Mouse (Mus musculus): ENCODE results near the gene Gigyf2.

GRCm38 (mm10) chr1:87475076-87475895 is 148.5 kb downstream of the Gigyf2 start:
- TF ChIP-seq MAZ (IDR thresholded peaks at IDR 0.05; ENCODE audit: low read depth, low read length), result no peak
- no peak for TF ChIP-seq CHD1 (IDR thresholded peaks at IDR 0.05; ENCODE audit: low read depth, low read length)
- no peak for TF ChIP-seq ZMIZ1 (IDR thresholded peaks at IDR 0.05; ENCODE audit: low read depth, low read length)
- TF ChIP-seq CHD2 (IDR thresholded peaks at IDR 0.05; ENCODE audit: low read length), result no peak
- TF ChIP-seq TAL1 (IDR thresholded peaks at IDR 0.05; ENCODE audit: low read length), result no peak
- TF ChIP-seq MYC (IDR thresholded peaks at IDR 0.05; ENCODE audit: low read depth, low read length), result no peak
- TF ChIP-seq E2F4 (IDR thresholded peaks at IDR 0.05; ENCODE audit: borderline replicate concordance, low read depth, low read length), result no peak
- TF ChIP-seq EP300 (IDR thresholded peaks at IDR 0.05; ENCODE audit: low read depth in 1 of 2, low read length in 2 of 2), result no peak
- TF ChIP-seq JUND (IDR thresholded peaks at IDR 0.05; ENCODE audit: low read depth, low read length), result no peak
- TF ChIP-seq POLR2A (IDR thresholded peaks at IDR 0.05; ENCODE audit: control insufficient read depth in 1 of 2, insufficient read depth in 1 of 2, low read depth in 1 of 2, low read length in 2 of 2, poor library complexity in 1 of 2), result no peak
- TF ChIP-seq POLR2AphosphoS2 (IDR thresholded peaks at IDR 0.05; ENCODE audit: low read length), result no peak
- TF ChIP-seq BHLHE40 (IDR thresholded peaks at IDR 0.05; ENCODE audit: borderline replicate concordance, low read depth, low read length), result no peak
- TF ChIP-seq CTCF (IDR thresholded peaks at IDR 0.05 in 2 of 3, conservative IDR thresholded peaks at IDR 0.05 in 1 of 3; ENCODE audit: control insufficient read depth in 1 of 3, insufficient read depth in 1 of 3, low read depth in 2 of 3, low read length in 3 of 3, poor library complexity in 1 of 3, severe bottlenecking in 1 of 3), result no peak
- TF ChIP-seq GATA1 (IDR thresholded peaks at IDR 0.05; ENCODE audit: low read depth, low read length), result no peak

Measured in MEL (cell line).